Mouse (Mus musculus): ENCODE measurements at regions not wholly inside any gene's neighbourhood (a gene's known extent, or its start where the extent isn't known, plus 50 kb on each side); places are given as distances from the start of the nearest gene placed in this dataset.
"Not testable (repeated sequence)": the region's sequence is repeated elsewhere in the genome, so short reads cannot be mapped to it uniquely, and the experiment has no call there.

- no peaks in the 10 kb centered on the region for H3K4me1 ChIP-seq
- H3K9me3 ChIP-seq = no peaks in the 10 kb centered on the region
- no peak overlapping the region for H3K9ac ChIP-seq
- H3K4me2 ChIP-seq = no peak overlapping the region
- no peak for ATAC-seq (ENCODE audit: insufficient number of reproducible peaks, low FRiP score, low TSS enrichment, low read depth)
- H3K27ac ChIP-seq = no peak overlapping the region
- no peaks in the 10 kb centered on the region for H3K27me3 ChIP-seq
- no peaks in the 10 kb centered on the region for H3K36me3 ChIP-seq
- no peak overlapping the region for H3K4me3 ChIP-seq
- WGBS = 27% methylated on average over 4 of the region's 4 CpGs
These were observed 136.8 kb upstream of the Rgma start for GRCm38 (mm10) chr7:73238486-73238885.

GRCm38 (mm10) chr7:73243591-73244355 lies 131.5 kb upstream of the Rgma start:
- no peak overlapping the region for H3K4me2 ChIP-seq
- H3K4me3 ChIP-seq = no peak overlapping the region
- no peaks in the 10 kb centered on the region for H3K9me3 ChIP-seq
- ATAC-seq (ENCODE audit: insufficient number of reproducible peaks, low FRiP score, low TSS enrichment, low read depth) = no peak
- 58% methylated on average over 9 of the region's 9 CpGs for WGBS
- H3K36me3 ChIP-seq = no peaks in the 10 kb centered on the region
- no peaks in the 10 kb centered on the region for H3K4me1 ChIP-seq
- H3K27me3 ChIP-seq = no peaks in the 10 kb centered on the region
- H3K9ac ChIP-seq = no peak overlapping the region
- H3K27ac ChIP-seq = no peak overlapping the region

- ATAC-seq (ENCODE audit: insufficient number of reproducible peaks, low FRiP score, low TSS enrichment, low read depth) = no peak
- Histone ChIP-seq H3K9ac (no peak overlapping the region), H3K27me3 (no peaks in the 10 kb centered on the region), H3K4me1 (no peaks in the 10 kb centered on the region), H3K27ac (no peak overlapping the region), H3K4me3 (no peak overlapping the region), H3K4me2 (no peak overlapping the region), H3K36me3 (no peaks in the 10 kb centered on the region), H3K9me3 (no peaks in the 10 kb centered on the region)
- WGBS = 78% methylated on average over 2 of the region's 2 CpGs
These were observed 129.9 kb upstream of the Rgma start for GRCm38 (mm10) chr7:73245431-73245830.

GRCm38 (mm10) chr7:73250593-73250992 lies 124.7 kb upstream of the Rgma start:
- no peak overlapping the region for H3K4me2 ChIP-seq
- H3K4me1 ChIP-seq = no peaks in the 10 kb centered on the region
- H3K4me3 ChIP-seq = no peak overlapping the region
- H3K36me3 ChIP-seq = no peaks in the 10 kb centered on the region
- no peaks in the 10 kb centered on the region for H3K9me3 ChIP-seq
- H3K9ac ChIP-seq = no peak overlapping the region
- no peak for ATAC-seq (ENCODE audit: insufficient number of reproducible peaks, low FRiP score, low TSS enrichment, low read depth)
- no peaks in the 10 kb centered on the region for H3K27me3 ChIP-seq
- WGBS = 24% methylated on average over 8 of the region's 8 CpGs
- H3K27ac ChIP-seq = no peak overlapping the region

- WGBS = 64% methylated on average over 6 of the region's 6 CpGs
- no peak for ATAC-seq (ENCODE audit: insufficient number of reproducible peaks, low FRiP score, low TSS enrichment, low read depth)
- H3K9ac ChIP-seq = no peak overlapping the region
These were observed 124.0 kb upstream of the Rgma start for GRCm38 (mm10) chr7:73251187-73251740.

GRCm38 (mm10) chr7:73254972-73255371 lies 120.3 kb upstream of the Rgma start:
- H3K9ac ChIP-seq; H3K36me3 ChIP-seq; H3K27me3 ChIP-seq; H3K4me2 ChIP-seq; H3K9me3 ChIP-seq; H3K4me1 ChIP-seq; H3K4me3 ChIP-seq; H3K27ac ChIP-seq; ATAC-seq (ENCODE audit: insufficient number of reproducible peaks, low FRiP score, low TSS enrichment, low read depth): not testable (repeated sequence)
- WGBS = 77% methylated on average over 7 of the region's 7 CpGs

More at GRCm38 (mm10) chr7:73251187-73251740, 124.0 kb upstream of the Rgma start:
- H3K27ac ChIP-seq = no peak overlapping the region
- H3K4me2 ChIP-seq = no peak overlapping the region
- no peaks in the 10 kb centered on the region for H3K36me3 ChIP-seq
- no peaks in the 10 kb centered on the region for H3K27me3 ChIP-seq
- H3K9me3 ChIP-seq = no peaks in the 10 kb centered on the region
- H3K4me1 ChIP-seq = no peaks in the 10 kb centered on the region
- H3K4me3 ChIP-seq = no peak overlapping the region

GRCm38 (mm10) chr7:73260140-73260539 lies 115.2 kb upstream of the Rgma start:
- no peaks in the 10 kb centered on the region for H3K9me3 ChIP-seq
- WGBS = 87% methylated on average over 4 of the region's 4 CpGs
- no peak overlapping the region for H3K9ac ChIP-seq
- no peak overlapping the region for H3K4me3 ChIP-seq
- no peak overlapping the region for H3K4me2 ChIP-seq
- no peaks in the 10 kb centered on the region for H3K4me1 ChIP-seq
- ATAC-seq (ENCODE audit: insufficient number of reproducible peaks, low FRiP score, low TSS enrichment, low read depth) = no peak
- no peaks in the 10 kb centered on the region for H3K36me3 ChIP-seq
- H3K27me3 ChIP-seq = no peaks in the 10 kb centered on the region
- no peak overlapping the region for H3K27ac ChIP-seq

- Histone ChIP-seq H3K9me3 (no peaks in the 10 kb centered on the region), H3K36me3 (no peaks in the 10 kb centered on the region), H3K27ac (no peak overlapping the region), H3K4me1 (no peaks in the 10 kb centered on the region), H3K4me2 (no peak overlapping the region), H3K4me3 (no peak overlapping the region), H3K27me3 (no peaks in the 10 kb centered on the region), H3K9ac (no peak overlapping the region)
- ATAC-seq (ENCODE audit: insufficient number of reproducible peaks, low FRiP score, low TSS enrichment, low read depth) = no peak
- 61% methylated on average over 5 of the region's 5 CpGs for WGBS
These were observed 113.6 kb upstream of the Rgma start for GRCm38 (mm10) chr7:73261750-73262149.

- ATAC-seq (ENCODE audit: insufficient number of reproducible peaks, low FRiP score, low TSS enrichment, low read depth) = no peak
- H3K27ac ChIP-seq = no peak overlapping the region
- no peaks in the 10 kb centered on the region for H3K9me3 ChIP-seq
- H3K4me2 ChIP-seq = no peak overlapping the region
- no peaks in the 10 kb centered on the region for H3K27me3 ChIP-seq
- H3K9ac ChIP-seq = no peak overlapping the region
- no peaks in the 10 kb centered on the region for H3K36me3 ChIP-seq
- no peak overlapping the region for H3K4me3 ChIP-seq
- H3K4me1 ChIP-seq = no peaks in the 10 kb centered on the region
- WGBS = 39% methylated on average over 3 of the region's 3 CpGs
These were observed 112.8 kb upstream of the Rgma start for GRCm38 (mm10) chr7:73262526-73262925.

GRCm38 (mm10) chr7:73269626-73270025 lies 105.7 kb upstream of the Rgma start:
- no peak for ATAC-seq (ENCODE audit: insufficient number of reproducible peaks, low FRiP score, low TSS enrichment, low read depth)
- 84% methylated on average over 3 of the region's 3 CpGs for WGBS
- no peak overlapping the region for H3K27ac ChIP-seq

GRCm38 (mm10) chr7:73272787-73273186 lies 102.5 kb upstream of the Rgma start:
- WGBS = 78% methylated on average over 1 of the region's 1 CpGs
- Histone ChIP-seq H3K27me3 (no peaks in the 10 kb centered on the region), H3K4me2 (no peak overlapping the region), H3K9ac (no peak overlapping the region), H3K4me1 (no peaks in the 10 kb centered on the region), H3K27ac (no peak overlapping the region), H3K36me3 (no peaks in the 10 kb centered on the region), H3K9me3 (no peaks in the 10 kb centered on the region), H3K4me3 (no peak overlapping the region)
- no peak for ATAC-seq (ENCODE audit: insufficient number of reproducible peaks, low FRiP score, low TSS enrichment, low read depth)

More at GRCm38 (mm10) chr7:73269626-73270025, 105.7 kb upstream of the Rgma start:
- Histone ChIP-seq H3K27me3 (no peaks in the 10 kb centered on the region), H3K36me3 (no peaks in the 10 kb centered on the region), H3K9me3 (no peaks in the 10 kb centered on the region), H3K9ac (no peak overlapping the region), H3K4me1 (no peaks in the 10 kb centered on the region), H3K4me3 (no peak overlapping the region), H3K4me2 (no peak overlapping the region)

- Histone ChIP-seq H3K4me3 (no peak overlapping the region), H3K36me3 (no peaks in the 10 kb centered on the region), H3K9me3 (no peaks in the 10 kb centered on the region), H3K9ac (no peak overlapping the region), H3K27me3 (no peaks in the 10 kb centered on the region), H3K4me2 (no peak overlapping the region), H3K27ac (no peak overlapping the region), H3K4me1 (no peaks in the 10 kb centered on the region)
- ATAC-seq (ENCODE audit: insufficient number of reproducible peaks, low FRiP score, low TSS enrichment, low read depth) = no peak
- WGBS = 80% methylated on average over 9 of the region's 9 CpGs
These were observed 99.5 kb upstream of the Rgma start for GRCm38 (mm10) chr7:73275814-73276271.

Data from limb, embryonic 15.5 days (tissue).